Mouse (Mus musculus): Measurements from ENCODE around the gene Cnbp. TPM values are rescaled to one million over a fixed set of nuclear protein-coding genes. Genes with fewer than 3 reads are reported as not detected.
A peak's percentile ranks its signal among the peaks of the same experiment; 100 is the strongest.

The Cnbp gene
- total and polyA plus RNA-seq, 2 experiments from 2014 or later: 247 to 591 TPM

- Histone ChIP-seq H3K4me1 (ENCODE audit: control insufficient read depth, insufficient read depth) (peaks cover 7% of the 10 kb centered on the region; the same call in 1 of the 2 replicates), H3K27ac (ENCODE audit: low read depth) (peak overlapping the region; percentile 97; the same call in 1 of the 2 replicates), H3K36me3 (replicated peaks; ENCODE audit: control insufficient read depth, insufficient read depth, low read length) (peaks cover 36% of the 10 kb centered on the region), H3K27me3 (ENCODE audit: control insufficient read depth, insufficient read depth, low read length) (no peaks in the 10 kb centered on the region), H3K9ac (replicated peaks; ENCODE audit: low read depth, low read length) (no peak overlapping the region), H3K4me3 (ENCODE audit: low read depth, low read length) (no peak overlapping the region), H3K4me2 (ENCODE audit: low read depth, low read length) (no peak overlapping the region), H3K9me3 (replicated peaks; ENCODE audit: control insufficient read depth, low read length) (no peaks in the 10 kb centered on the region)
- WGBS: 52% methylated on average over 11 of the region's 11 CpGs
- no peak for ATAC-seq (ENCODE audit: insufficient read depth, low read depth)
- no peak for TF ChIP-seq CTCF (IDR thresholded peaks at IDR 0.05; ENCODE audit: low read depth)
- no peak for TF ChIP-seq EP300 (IDR thresholded peaks at IDR 0.05; ENCODE audit: low read depth)
- DNase-seq (ENCODE audit: low spot score): no peak
Measured at GRCm38 (mm10) chr6:87839797-87840341, 11.0 kb downstream of the Cnbp start.

- ATAC-seq (ENCODE audit: insufficient read depth, low read depth) (peak; percentile 97), DNase-seq (ENCODE audit: low spot score) (peak; percentile 99)
- Histone ChIP-seq H3K27me3 (ENCODE audit: control insufficient read depth, insufficient read depth, low read length) (no peaks in the 10 kb centered on the region), H3K4me3 (ENCODE audit: low read depth, low read length) (peak within 1 kb of the TSS; percentile 65), H3K36me3 (replicated peaks; ENCODE audit: control insufficient read depth, insufficient read depth, low read length) (peaks cover 35% of the 10 kb centered on the region), H3K27ac (ENCODE audit: low read depth) (peak within 1 kb of the TSS; percentile 97), H3K4me1 (ENCODE audit: control insufficient read depth, insufficient read depth) (peaks cover 7% of the 10 kb centered on the region; the same call in 1 of the 2 replicates), H3K4me2 (ENCODE audit: low read depth, low read length) (peak within 1 kb of the TSS; percentile 74), H3K9me3 (replicated peaks; ENCODE audit: control insufficient read depth, low read length) (no peaks in the 10 kb centered on the region), H3K9ac (replicated peaks; ENCODE audit: low read depth, low read length) (peak within 1 kb of the TSS; percentile 75)
- TF ChIP-seq EP300 (IDR thresholded peaks at IDR 0.05; ENCODE audit: low read depth): peak; percentile 85; the same call in 1 of the 2 replicates
- TF ChIP-seq CTCF (IDR thresholded peaks at IDR 0.05; ENCODE audit: low read depth): no peak
- under 1% methylated on average over 46 of the region's 46 CpGs for WGBS
Measured at GRCm38 (mm10) chr6:87838551-87839197, 12.2 kb downstream of the Cnbp start, which contains the start of gene Isy1. TSS of gene Isy1 (minus strand) at chr6:87838798.

GRCm38 (mm10) chr6:87835695-87836094 lies 15.2 kb downstream of the Cnbp start, which contains the start of gene Gm45140:
TSS of gene Gm45140 (minus strand) at chr6:87835795.
- H3K4me1 ChIP-seq (ENCODE audit: control insufficient read depth, insufficient read depth): peaks cover 7% of the 10 kb centered on the region; the same call in 1 of the 2 replicates
- TF ChIP-seq EP300 (IDR thresholded peaks at IDR 0.05; ENCODE audit: low read depth) (no peak), CTCF (IDR thresholded peaks at IDR 0.05; ENCODE audit: low read depth) (no peak)
- ATAC-seq (ENCODE audit: insufficient read depth, low read depth) (no peak), DNase-seq (ENCODE audit: low spot score) (no peak)
- no peak within 1 kb of the TSS for H3K4me3 ChIP-seq (ENCODE audit: low read depth, low read length)
- H3K36me3 ChIP-seq (replicated peaks; ENCODE audit: control insufficient read depth, insufficient read depth, low read length): peaks cover 28% of the 10 kb centered on the region
- H3K27ac ChIP-seq (ENCODE audit: low read depth): no peak within 1 kb of the TSS
- H3K9me3 ChIP-seq (replicated peaks; ENCODE audit: control insufficient read depth, low read length): no peaks in the 10 kb centered on the region
- no peaks in the 10 kb centered on the region for H3K27me3 ChIP-seq (ENCODE audit: control insufficient read depth, insufficient read depth, low read length)
- H3K9ac ChIP-seq (replicated peaks; ENCODE audit: low read depth, low read length): no peak within 1 kb of the TSS
- no peak within 1 kb of the TSS for H3K4me2 ChIP-seq (ENCODE audit: low read depth, low read length)
- WGBS: 90% methylated on average over 7 of the region's 7 CpGs

- Histone ChIP-seq H3K4me3 (ENCODE audit: low read depth, low read length) (no peak overlapping the region), H3K27ac (ENCODE audit: low read depth) (no peak overlapping the region), H3K9me3 (replicated peaks; ENCODE audit: control insufficient read depth, low read length) (no peaks in the 10 kb centered on the region), H3K36me3 (replicated peaks; ENCODE audit: control insufficient read depth, insufficient read depth, low read length) (peaks cover 88% of the 10 kb centered on the region), H3K27me3 (ENCODE audit: control insufficient read depth, insufficient read depth, low read length) (no peaks in the 10 kb centered on the region), H3K4me2 (ENCODE audit: low read depth, low read length) (no peak overlapping the region), H3K9ac (replicated peaks; ENCODE audit: low read depth, low read length) (no peak overlapping the region), H3K4me1 (ENCODE audit: control insufficient read depth, insufficient read depth) (no peaks in the 10 kb centered on the region)
- ATAC-seq (ENCODE audit: insufficient read depth, low read depth) (no peak), DNase-seq (ENCODE audit: low spot score) (no peak)
- WGBS: 96% methylated on average over 2 of the region's 2 CpGs
- TF ChIP-seq EP300 (IDR thresholded peaks at IDR 0.05; ENCODE audit: low read depth) (no peak), CTCF (IDR thresholded peaks at IDR 0.05; ENCODE audit: low read depth) (no peak)
Measured at GRCm38 (mm10) chr6:87820366-87820765, 30.5 kb downstream of the Cnbp start.

- Histone ChIP-seq H3K9ac (replicated peaks; ENCODE audit: low read depth, low read length) (no peak overlapping the region), H3K4me2 (ENCODE audit: low read depth, low read length) (no peak overlapping the region), H3K4me1 (ENCODE audit: control insufficient read depth, insufficient read depth) (peaks cover 11% of the 10 kb centered on the region), H3K27ac (ENCODE audit: low read depth) (no peak overlapping the region), H3K36me3 (replicated peaks; ENCODE audit: control insufficient read depth, insufficient read depth, low read length) (peaks cover 40% of the 10 kb centered on the region), H3K9me3 (replicated peaks; ENCODE audit: control insufficient read depth, low read length) (no peaks in the 10 kb centered on the region), H3K4me3 (ENCODE audit: low read depth, low read length) (no peak overlapping the region), H3K27me3 (ENCODE audit: control insufficient read depth, insufficient read depth, low read length) (no peaks in the 10 kb centered on the region)
- ATAC-seq (ENCODE audit: insufficient read depth, low read depth) (no peak), DNase-seq (ENCODE audit: low spot score) (no peak)
- 89% methylated on average over 5 of the region's 5 CpGs for WGBS
- TF ChIP-seq EP300 (IDR thresholded peaks at IDR 0.05; ENCODE audit: low read depth) (no peak), CTCF (IDR thresholded peaks at IDR 0.05; ENCODE audit: low read depth) (no peak)
Measured at GRCm38 (mm10) chr6:87814486-87814885, 36.4 kb downstream of the Cnbp start.
